Mouse (Mus musculus): Measurements from ENCODE around the gene Slx4. TPM values are rescaled to one million over a fixed set of nuclear protein-coding genes. Genes with fewer than 3 reads are reported as not detected.

The Slx4 gene
- 7.9 and 8.3 TPM in 2 replicates for polyA plus RNA-seq (2015; fragmentation: Nextera tagmentation; extraction: Ambion mirVana)

DNA sequence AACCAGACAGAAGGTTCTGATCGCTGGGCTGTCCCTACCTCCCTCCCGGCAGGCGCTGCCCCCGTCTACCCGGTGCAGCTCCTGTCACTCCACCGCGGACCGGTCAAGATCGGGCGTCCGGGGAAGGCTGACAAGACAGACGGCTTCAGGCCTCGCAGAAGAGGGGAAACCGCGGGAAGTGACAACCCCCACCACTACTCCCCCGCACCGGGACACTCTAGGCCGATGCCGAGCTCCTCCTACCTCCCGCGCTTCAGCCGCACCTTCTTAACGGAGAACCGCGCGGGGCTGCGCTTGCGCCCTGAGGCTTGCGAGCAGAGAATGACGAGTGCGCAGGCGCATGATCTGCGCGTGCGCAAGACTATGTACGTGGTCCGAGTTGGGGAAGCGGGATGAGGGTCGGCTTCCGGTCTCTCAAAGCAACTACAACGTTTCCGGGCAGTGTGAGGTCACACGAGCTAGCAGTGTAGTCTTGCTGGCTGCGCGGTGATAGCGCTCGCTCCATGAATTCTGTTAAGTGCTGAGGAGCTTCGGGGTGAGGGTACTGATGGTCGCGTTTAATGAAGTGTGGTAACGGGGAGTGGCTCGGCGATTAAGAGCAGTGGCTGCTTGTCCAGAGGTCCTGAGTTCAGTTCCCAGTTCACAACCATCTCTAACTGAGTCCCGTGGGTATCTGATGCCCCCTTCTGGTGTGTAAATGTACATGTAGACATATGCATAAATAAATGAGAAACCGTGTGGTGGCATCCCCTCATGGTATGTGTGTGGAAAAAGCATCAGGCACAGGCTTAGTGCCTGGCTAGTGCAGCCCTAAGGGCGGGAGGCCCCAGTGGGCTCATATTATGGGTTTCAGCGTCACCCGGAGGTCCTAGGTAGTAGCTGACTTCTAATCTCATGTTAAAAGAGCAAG is at the start of gene Slx4:
Gene Slx4, minus strand, starts transcription at position 282 of the 910 bp plus-strand sequence.
- Histone ChIP-seq H3K9me3 (replicated peaks; ENCODE audit: control insufficient read depth, low read length) (no peaks in the 10 kb centered on the region), H3K4me1 (ENCODE audit: control insufficient read depth, low read depth, low read length) (peaks cover 20% of the 10 kb centered on the region), H3K27me3 (ENCODE audit: control insufficient read depth, insufficient read depth, low read depth, low read length) (no peaks in the 10 kb centered on the region), H3K4me2 (ENCODE audit: low read depth, low read length) (peak within 1 kb of the TSS; percentile 85), H3K27ac (ENCODE audit: low read length) (peak within 1 kb of the TSS; percentile 89), H3K9ac (ENCODE audit: low read depth, low read length) (peak within 1 kb of the TSS; percentile 88), H3K4me3 (ENCODE audit: low read depth, low read length) (peak within 1 kb of the TSS; percentile 91), H3K36me3 (ENCODE audit: control insufficient read depth, insufficient read depth) (peaks cover 11% of the 10 kb centered on the region)
- ATAC-seq (ENCODE audit: low read depth), result peak; percentile 96
- WGBS (ENCODE audit: insufficient replicate concordance), result 1% methylated on average over 58 of the region's 58 CpGs

DNA sequence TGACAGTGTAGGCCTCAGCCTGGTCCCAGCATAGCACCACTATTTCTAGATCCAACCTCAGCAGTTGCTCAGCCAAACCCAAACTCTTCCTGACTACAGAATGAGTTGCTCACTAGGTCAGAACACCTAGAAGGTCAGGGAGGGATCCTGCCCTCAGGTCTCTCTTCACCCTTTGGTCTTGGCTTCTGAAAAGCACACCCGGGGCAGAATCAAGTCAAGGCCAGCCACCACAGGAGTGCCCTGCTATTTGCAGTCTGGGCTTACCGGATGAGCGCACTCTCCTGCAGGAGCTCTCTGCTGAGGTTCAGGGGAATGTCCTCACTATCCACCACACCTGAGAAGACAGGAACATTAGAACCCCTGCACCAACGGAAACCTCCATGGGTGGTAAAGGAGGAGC is 49.0 kb upstream of the Slx4 start:
- WGBS (ENCODE audit: insufficient replicate concordance), result 84% methylated on average over 4 of the region's 4 CpGs
- peaks cover 35% of the 10 kb centered on the region for H3K36me3 ChIP-seq (ENCODE audit: control insufficient read depth, insufficient read depth)

GRCm38 (mm10) chr16:4045524-4045923 is 42.0 kb upstream of the Slx4 start:
- Histone ChIP-seq H3K36me3 (ENCODE audit: control insufficient read depth, insufficient read depth) (peaks cover 25% of the 10 kb centered on the region), H3K4me1 (ENCODE audit: control insufficient read depth, low read depth, low read length) (no peaks in the 10 kb centered on the region), H3K27me3 (ENCODE audit: control insufficient read depth, insufficient read depth, low read depth, low read length) (no peaks in the 10 kb centered on the region), H3K4me3 (ENCODE audit: low read depth, low read length) (no peak overlapping the region), H3K9ac (ENCODE audit: low read depth, low read length) (no peak overlapping the region), H3K27ac (ENCODE audit: low read length) (no peak overlapping the region), H3K4me2 (ENCODE audit: low read depth, low read length) (no peak overlapping the region), H3K9me3 (replicated peaks; ENCODE audit: control insufficient read depth, low read length) (no peaks in the 10 kb centered on the region)
- ATAC-seq (ENCODE audit: low read depth), result no peak
- 80% methylated on average over 4 of the region's 4 CpGs for WGBS (ENCODE audit: insufficient replicate concordance)

More for the DNA sequence above, 49.0 kb upstream of the Slx4 start:
- H3K4me2 ChIP-seq (ENCODE audit: low read depth, low read length), result no peak overlapping the region
- ATAC-seq (ENCODE audit: low read depth), result no peak
- no peaks in the 10 kb centered on the region for H3K9me3 ChIP-seq (replicated peaks; ENCODE audit: control insufficient read depth, low read length)
- H3K4me3 ChIP-seq (ENCODE audit: low read depth, low read length), result no peak overlapping the region
- no peaks in the 10 kb centered on the region for H3K4me1 ChIP-seq (ENCODE audit: control insufficient read depth, low read depth, low read length)
- no peak overlapping the region for H3K9ac ChIP-seq (ENCODE audit: low read depth, low read length)
- no peak overlapping the region for H3K27ac ChIP-seq (ENCODE audit: low read length)
- H3K27me3 ChIP-seq (ENCODE audit: control insufficient read depth, insufficient read depth, low read depth, low read length), result no peaks in the 10 kb centered on the region

DNA sequence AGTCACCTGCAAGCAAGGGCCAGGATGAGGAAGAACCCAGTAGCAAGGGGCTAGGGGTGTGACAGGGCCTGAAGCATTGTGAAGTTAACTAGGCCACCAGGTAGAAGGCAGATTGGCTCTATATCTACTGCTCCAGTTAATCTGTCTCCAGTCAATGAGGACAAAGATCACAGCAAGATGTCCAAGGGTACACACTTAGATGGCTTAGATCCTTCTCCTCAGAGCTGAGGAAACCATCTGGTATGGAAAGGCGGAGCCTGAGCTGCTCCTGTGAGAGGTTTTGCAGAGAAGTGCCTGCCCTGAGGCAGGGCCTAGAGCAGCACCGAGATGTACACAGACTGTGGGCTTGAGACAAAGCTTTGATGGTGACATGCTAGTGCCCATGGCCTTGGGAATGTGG is 40.5 kb upstream of the Slx4 start:
- no peaks in the 10 kb centered on the region for H3K27me3 ChIP-seq (ENCODE audit: control insufficient read depth, insufficient read depth, low read depth, low read length)
- no peak overlapping the region for H3K27ac ChIP-seq (ENCODE audit: low read length)
- ATAC-seq (ENCODE audit: low read depth), result no peak
- no peak overlapping the region for H3K4me3 ChIP-seq (ENCODE audit: low read depth, low read length)
- H3K36me3 ChIP-seq (ENCODE audit: control insufficient read depth, insufficient read depth), result peaks cover 36% of the 10 kb centered on the region
- H3K9ac ChIP-seq (ENCODE audit: low read depth, low read length), result no peak overlapping the region
- H3K4me1 ChIP-seq (ENCODE audit: control insufficient read depth, low read depth, low read length), result no peaks in the 10 kb centered on the region
- no peaks in the 10 kb centered on the region for H3K9me3 ChIP-seq (replicated peaks; ENCODE audit: control insufficient read depth, low read length)
- no peak overlapping the region for H3K4me2 ChIP-seq (ENCODE audit: low read depth, low read length)
- 66% methylated on average over 2 of the region's 2 CpGs for WGBS (ENCODE audit: insufficient replicate concordance)

DNA sequence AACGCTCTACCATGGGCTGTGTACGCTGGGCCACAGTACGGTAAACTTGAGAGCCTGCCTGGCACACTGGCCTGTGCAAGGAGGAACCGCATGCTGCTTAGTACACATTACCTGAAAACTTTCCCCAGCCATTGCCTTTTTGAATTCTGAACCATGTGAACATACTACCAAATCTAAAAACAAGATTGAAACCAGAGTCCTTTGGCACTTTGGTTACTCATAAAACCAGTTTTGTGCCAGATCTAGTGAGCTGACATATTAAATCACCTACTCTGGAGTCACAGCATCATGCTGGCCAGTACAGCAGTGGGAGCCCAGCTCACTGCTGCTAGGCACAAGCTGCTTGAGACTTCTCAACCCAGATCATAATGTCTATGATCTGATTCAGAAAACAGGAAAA is 38.1 kb upstream of the Slx4 start:
- WGBS (ENCODE audit: insufficient replicate concordance), result 88% methylated on average over 4 of the region's 4 CpGs
- H3K9me3 ChIP-seq (replicated peaks; ENCODE audit: control insufficient read depth, low read length), result no peaks in the 10 kb centered on the region
- H3K4me2 ChIP-seq (ENCODE audit: low read depth, low read length), result no peak overlapping the region
- H3K36me3 ChIP-seq (ENCODE audit: control insufficient read depth, insufficient read depth), result peaks cover 33% of the 10 kb centered on the region
- no peak overlapping the region for H3K9ac ChIP-seq (ENCODE audit: low read depth, low read length)
- H3K27ac ChIP-seq (ENCODE audit: low read length), result no peak overlapping the region
- H3K4me3 ChIP-seq (ENCODE audit: low read depth, low read length), result no peak overlapping the region
- no peaks in the 10 kb centered on the region for H3K27me3 ChIP-seq (ENCODE audit: control insufficient read depth, insufficient read depth, low read depth, low read length)
- ATAC-seq (ENCODE audit: low read depth), result no peak
- no peaks in the 10 kb centered on the region for H3K4me1 ChIP-seq (ENCODE audit: control insufficient read depth, low read depth, low read length)

DNA sequence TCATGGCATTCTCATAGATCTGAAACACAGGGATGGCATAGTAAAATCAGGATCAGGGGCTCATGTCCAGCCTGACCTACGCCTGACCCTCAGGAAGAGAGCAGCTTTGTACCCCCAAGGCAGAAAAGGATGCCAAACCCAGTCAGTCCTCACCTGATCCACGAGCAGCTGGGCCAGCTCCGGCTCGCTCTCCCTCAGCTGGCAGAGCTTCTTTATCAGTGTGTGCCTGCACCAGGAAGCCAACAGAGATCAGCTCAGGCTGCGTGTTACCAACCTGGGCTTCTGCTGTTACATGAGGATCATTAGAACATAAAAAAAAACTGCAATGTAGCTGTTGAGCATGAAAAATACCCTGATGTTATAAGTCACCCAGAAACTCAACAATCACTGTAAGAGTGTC is 36.6 kb upstream of the Slx4 start:
- 76% methylated on average over 5 of the region's 5 CpGs for WGBS (ENCODE audit: insufficient replicate concordance)

GRCm38 (mm10) chr16:4037690-4038089 is 34.1 kb upstream of the Slx4 start:
- Histone ChIP-seq H3K4me1 (ENCODE audit: control insufficient read depth, low read depth, low read length) (peaks cover 16% of the 10 kb centered on the region), H3K9me3 (replicated peaks; ENCODE audit: control insufficient read depth, low read length) (no peaks in the 10 kb centered on the region), H3K27me3 (ENCODE audit: control insufficient read depth, insufficient read depth, low read depth, low read length) (no peaks in the 10 kb centered on the region), H3K36me3 (ENCODE audit: control insufficient read depth, insufficient read depth) (peaks cover 24% of the 10 kb centered on the region), H3K27ac (ENCODE audit: low read length) (no peak overlapping the region), H3K4me2 (ENCODE audit: low read depth, low read length) (no peak overlapping the region), H3K4me3 (ENCODE audit: low read depth, low read length) (no peak overlapping the region), H3K9ac (ENCODE audit: low read depth, low read length) (no peak overlapping the region)
- 81% methylated on average over 7 of the region's 7 CpGs for WGBS (ENCODE audit: insufficient replicate concordance)
- no peak for ATAC-seq (ENCODE audit: low read depth)

More for the DNA sequence above, 36.6 kb upstream of the Slx4 start:
- H3K27ac ChIP-seq (ENCODE audit: low read length), result no peak overlapping the region
- H3K4me3 ChIP-seq (ENCODE audit: low read depth, low read length), result no peak overlapping the region
- no peak overlapping the region for H3K4me2 ChIP-seq (ENCODE audit: low read depth, low read length)
- ATAC-seq (ENCODE audit: low read depth), result no peak
- H3K27me3 ChIP-seq (ENCODE audit: control insufficient read depth, insufficient read depth, low read depth, low read length), result no peaks in the 10 kb centered on the region
- H3K4me1 ChIP-seq (ENCODE audit: control insufficient read depth, low read depth, low read length), result no peaks in the 10 kb centered on the region
- peaks cover 30% of the 10 kb centered on the region for H3K36me3 ChIP-seq (ENCODE audit: control insufficient read depth, insufficient read depth)
- H3K9ac ChIP-seq (ENCODE audit: low read depth, low read length), result no peak overlapping the region
- H3K9me3 ChIP-seq (replicated peaks; ENCODE audit: control insufficient read depth, low read length), result no peaks in the 10 kb centered on the region

DNA sequence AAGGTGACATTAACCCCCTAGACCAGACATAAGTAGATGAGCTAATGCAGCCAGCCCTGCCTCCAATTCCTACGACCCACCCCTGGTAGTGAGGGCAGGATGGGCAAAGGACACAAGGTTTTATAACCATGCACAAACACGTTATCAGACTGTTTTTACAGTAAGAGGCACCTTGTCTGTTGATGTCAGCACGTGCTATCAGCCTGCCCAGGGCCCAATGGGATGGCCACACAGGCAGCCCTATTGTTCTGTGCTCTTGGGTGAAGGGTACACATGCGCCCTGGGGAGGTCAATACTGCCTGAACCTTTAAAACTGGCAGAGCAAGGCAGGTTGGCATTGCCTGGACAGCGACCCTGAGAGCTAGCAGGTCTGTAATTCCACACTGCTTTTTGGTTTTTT is 33.2 kb upstream of the Slx4 start, which contains the start of gene Dnase1:
Gene Dnase1, plus strand, starts transcription at position 136 of the 400 bp plus-strand sequence.
- WGBS (ENCODE audit: insufficient replicate concordance), result 65% methylated on average over 5 of the region's 5 CpGs

DNA sequence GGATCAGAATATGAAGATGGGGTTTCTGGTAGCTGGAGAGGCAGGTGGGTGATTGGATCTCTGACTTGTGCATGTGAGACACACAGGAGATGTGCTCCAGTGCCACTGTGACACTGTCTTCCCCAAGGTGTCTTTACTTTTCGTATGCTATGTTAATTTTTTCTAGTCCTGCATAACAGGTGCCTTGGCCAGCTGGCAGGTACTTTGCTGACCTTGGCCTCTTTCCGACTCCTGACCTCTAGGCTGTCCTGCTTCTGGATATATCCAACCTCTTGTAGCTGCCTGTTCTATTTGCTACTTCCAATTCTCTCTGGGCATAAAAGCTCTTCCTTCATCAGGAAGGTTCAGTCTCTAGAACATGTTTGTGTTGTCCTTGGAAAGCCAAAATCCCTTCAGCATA is 32.0 kb upstream of the Slx4 start:
- ATAC-seq (ENCODE audit: low read depth), result no peak
- Histone ChIP-seq H3K4me3 (ENCODE audit: low read depth, low read length) (no peak overlapping the region), H3K27me3 (ENCODE audit: control insufficient read depth, insufficient read depth, low read depth, low read length) (no peaks in the 10 kb centered on the region), H3K36me3 (ENCODE audit: control insufficient read depth, insufficient read depth) (peaks cover 17% of the 10 kb centered on the region), H3K4me1 (ENCODE audit: control insufficient read depth, low read depth, low read length) (peaks cover 22% of the 10 kb centered on the region), H3K9ac (ENCODE audit: low read depth, low read length) (no peak overlapping the region), H3K27ac (ENCODE audit: low read length) (no peak overlapping the region), H3K4me2 (ENCODE audit: low read depth, low read length) (no peak overlapping the region), H3K9me3 (replicated peaks; ENCODE audit: control insufficient read depth, low read length) (no peaks in the 10 kb centered on the region)
- 67% methylated on average over 2 of the region's 2 CpGs for WGBS (ENCODE audit: insufficient replicate concordance)

More for the DNA sequence above, 33.2 kb upstream of the Slx4 start, which contains the start of gene Dnase1:
- Histone ChIP-seq H3K9me3 (replicated peaks; ENCODE audit: control insufficient read depth, low read length) (no peaks in the 10 kb centered on the region), H3K36me3 (ENCODE audit: control insufficient read depth, insufficient read depth) (peaks cover 21% of the 10 kb centered on the region), H3K4me2 (ENCODE audit: low read depth, low read length) (no peak within 1 kb of the TSS), H3K27ac (ENCODE audit: low read length) (no peak within 1 kb of the TSS), H3K9ac (ENCODE audit: low read depth, low read length) (no peak within 1 kb of the TSS), H3K4me3 (ENCODE audit: low read depth, low read length) (no peak within 1 kb of the TSS), H3K4me1 (ENCODE audit: control insufficient read depth, low read depth, low read length) (peaks cover 22% of the 10 kb centered on the region), H3K27me3 (ENCODE audit: control insufficient read depth, insufficient read depth, low read depth, low read length) (no peaks in the 10 kb centered on the region)
- no peak for ATAC-seq (ENCODE audit: low read depth)
